Mouse (Mus musculus): ENCODE data around the gene Setx.

DNA sequence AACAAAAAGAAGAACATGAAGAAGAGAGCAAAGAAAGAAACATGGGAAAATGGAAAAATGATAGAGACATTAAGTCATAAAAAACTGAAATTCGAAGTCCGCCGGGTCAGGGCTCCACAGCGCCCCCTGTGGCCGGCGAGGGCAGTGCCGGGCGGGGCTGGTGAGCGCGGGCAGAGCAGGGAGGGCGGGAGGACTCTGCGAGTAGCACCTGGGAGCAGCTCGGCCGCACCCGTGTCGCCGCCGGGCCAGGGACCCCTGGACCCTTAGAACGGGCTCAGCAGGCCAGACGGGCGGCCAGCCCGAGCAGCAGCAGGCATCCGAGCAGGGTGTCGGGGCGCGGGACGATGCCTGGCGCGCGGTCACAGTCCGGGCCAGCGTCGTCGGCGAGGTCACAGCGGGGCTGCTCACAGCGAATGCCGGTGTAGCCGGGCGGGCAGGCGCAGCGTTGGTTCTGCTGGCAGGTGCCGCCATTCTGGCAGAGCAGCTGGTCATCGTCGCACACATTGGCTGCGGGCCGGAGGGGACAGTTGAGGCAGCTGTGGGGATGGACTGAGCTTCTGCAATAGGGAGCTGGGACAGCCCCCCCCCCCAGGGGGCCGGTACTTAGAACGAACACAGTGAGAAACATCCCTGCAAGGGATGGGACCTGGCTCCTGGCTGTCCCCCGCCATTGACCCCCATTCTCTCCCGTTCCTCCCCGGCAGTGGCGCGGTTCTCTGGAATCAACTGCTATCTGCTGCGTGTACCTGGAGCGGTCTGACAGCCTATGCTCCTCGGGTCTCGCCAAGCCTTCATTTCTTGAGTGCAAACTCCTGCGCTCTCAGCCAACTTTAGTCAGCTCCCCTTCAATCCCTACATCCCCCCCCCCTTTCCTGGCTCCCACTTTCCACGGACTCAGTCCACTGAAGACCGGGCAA lies 70.8 kb downstream of the Setx start:
- TF ChIP-seq EP300 (IDR thresholded peaks at IDR 0.05; ENCODE audit: low read depth) = no peak
- peak; percentile 75 for TF ChIP-seq CTCF (IDR thresholded peaks at IDR 0.05; ENCODE audit: low read depth)

Measured in heart, postnatal 0 days (tissue).